Mouse (Mus musculus) forebrain, embryonic 10.5 days (tissue): ENCODE data around the gene Paics. TPM values are rescaled to one million over a fixed set of nuclear protein-coding genes. Genes with fewer than 3 reads are reported as not detected.
"Not testable (repeated sequence)": the region's sequence is repeated elsewhere in the genome, so short reads cannot be mapped to it uniquely, and the experiment has no call there.

Experiments
- DNase-seq: peaks from one replicate; pipeline ENCODE4 v3.0.0-alpha.2; 2017; ENCODE audit warnings: low spot score; ENCODE audit errors: extremely low spot score
- H3K27ac ChIP-seq: fragments of 300-500 bp; sonication (generic); 2 replicates; pipeline ENCODE4 v1.5.1; 2016; ENCODE audit warnings: mild to moderate bottlenecking
- H3K27me3 ChIP-seq: fragments of 300-500 bp; sonication (generic); 2 replicates; pipeline ENCODE4 v1.6.1; 2016; ENCODE audit warnings: mild to moderate bottlenecking; ENCODE audit not compliant: poor library complexity, severe bottlenecking
- H3K36me3 ChIP-seq: fragments of 300-500 bp; sonication (generic); replicated peaks from 2 replicates; pipeline ENCODE4 v1.6.1; 2016; ENCODE audit warnings: mild to moderate bottlenecking, moderate library complexity
- H3K4me1 ChIP-seq: fragments of 300-500 bp; sonication (generic); 2 replicates; pipeline ENCODE4 v1.6.1; 2016
- H3K4me3 ChIP-seq: fragments of 300-500 bp; sonication (generic); 2 replicates; pipeline ENCODE4 v1.5.1; 2016; ENCODE audit warnings: mild to moderate bottlenecking, moderate library complexity
- H3K9me3 ChIP-seq: fragments of 300-500 bp; sonication (generic); 2 replicates; pipeline ENCODE4 v1.6.1; 2016; ENCODE audit warnings: mild to moderate bottlenecking, moderate library complexity
- WGBS: fragments of 180-500 bp; shearing (Covaris S2); methylation state at CpG from one replicate; pipeline ENCODE4 v1.1.7; 2016; 5-methylcytosine and 5-hydroxymethylcytosine counted together
- polyA plus RNA-seq: library from polyadenylated mRNA; unstranded; fragments of >200 nt; fragmentation: Nextera tagmentation; extraction: Ambion mirVana; gene quantifications from 2 replicates; pipeline ENCODE4 v1.2.1, GENCODE M21; 2016

Paics gene
- polyA plus RNA-seq, result 543 and 561 TPM in 2 replicates

DNA sequence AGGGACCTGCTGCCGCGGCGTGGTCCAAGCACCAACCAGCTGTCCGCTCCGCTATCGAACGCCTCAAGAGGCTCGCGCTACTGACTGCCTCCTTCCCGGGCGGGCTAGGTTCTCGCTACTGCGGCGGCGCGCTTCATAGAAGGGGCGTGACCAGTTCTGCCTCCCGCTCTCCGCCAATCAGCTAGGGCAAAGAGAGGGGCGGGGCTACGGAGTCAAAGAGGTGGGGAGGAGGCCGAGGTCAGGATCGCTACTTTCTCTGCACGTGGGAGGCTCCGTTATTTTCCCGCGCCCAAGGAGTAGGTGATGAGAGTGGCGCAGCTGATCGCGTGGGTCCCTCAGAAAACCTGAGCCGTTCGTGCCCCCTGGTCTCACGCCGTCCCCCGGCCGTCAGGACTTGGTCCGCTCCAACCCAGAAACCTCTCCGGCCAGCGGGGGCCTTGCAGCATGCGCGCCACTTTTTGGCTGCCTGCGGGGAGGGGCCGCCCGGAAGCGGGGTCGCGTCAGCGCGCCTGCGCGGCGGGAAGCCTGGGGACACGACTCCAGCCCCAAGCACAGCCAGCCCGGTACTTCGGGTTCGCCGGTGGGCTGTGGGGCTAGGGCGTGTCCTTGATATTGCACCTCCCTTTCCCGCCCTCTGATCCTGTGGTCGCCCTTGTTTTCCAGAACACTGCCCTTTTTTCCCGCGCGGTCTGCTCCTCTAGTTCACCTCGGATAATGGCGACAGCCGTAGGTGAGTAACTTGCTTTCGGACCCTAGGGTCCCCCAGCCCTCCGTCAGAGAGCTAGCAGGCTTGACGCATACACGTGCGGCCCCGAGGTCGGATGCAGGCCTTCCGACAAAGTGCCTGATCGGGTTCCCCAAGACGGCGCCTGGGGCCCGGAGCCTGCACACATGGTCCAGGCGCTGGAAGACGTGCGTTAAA lies at the start of gene Paics, which contains the start of gene Ppat:
TSS of gene Paics (plus strand) at position 202 of the 922 bp plus-strand sequence.
TSS of gene Ppat (minus strand) at position 473 of the 922 bp plus-strand sequence.
- peaks cover 52% of the 10 kb centered on the region for H3K4me1 ChIP-seq
- WGBS, result under 1% methylated on average over 81 of the region's 81 CpGs
- H3K9me3 ChIP-seq, result no peaks in the 10 kb centered on the region
- no peaks in the 10 kb centered on the region for H3K27me3 ChIP-seq
- H3K27ac ChIP-seq, result peak within 1 kb of the TSS; percentile 96
- peaks cover 62% of the 10 kb centered on the region for H3K36me3 ChIP-seq
- peak within 1 kb of the TSS; percentile 80 for H3K4me3 ChIP-seq
- peak; percentile 99 for DNase-seq

GRCm38 (mm10) chr5:76902131-76902530 lies 49.0 kb upstream of the Paics start:
- no peaks in the 10 kb centered on the region for H3K27me3 ChIP-seq
- H3K9me3 ChIP-seq, result no peaks in the 10 kb centered on the region
- 86% methylated on average over 4 of the region's 4 CpGs for WGBS

GRCm38 (mm10) chr5:76904713-76905404 lies 46.2 kb upstream of the Paics start:
- WGBS, result 2% methylated on average over 19 of the region's 19 CpGs
- Histone ChIP-seq H3K36me3 (peaks cover 9% of the 10 kb centered on the region), H3K27ac (peak overlapping the region; percentile 91), H3K4me3 (peak overlapping the region; percentile 79), H3K4me1 (peaks cover 13% of the 10 kb centered on the region), H3K9me3 (no peaks in the 10 kb centered on the region), H3K27me3 (no peaks in the 10 kb centered on the region)
- DNase-seq, result no peak

More at GRCm38 (mm10) chr5:76902131-76902530, 49.0 kb upstream of the Paics start:
- peaks cover 18% of the 10 kb centered on the region for H3K36me3 ChIP-seq
- no peak for DNase-seq
- peaks cover 13% of the 10 kb centered on the region for H3K4me1 ChIP-seq
- H3K4me3 ChIP-seq, result no peak overlapping the region
- H3K27ac ChIP-seq, result no peak overlapping the region

DNA sequence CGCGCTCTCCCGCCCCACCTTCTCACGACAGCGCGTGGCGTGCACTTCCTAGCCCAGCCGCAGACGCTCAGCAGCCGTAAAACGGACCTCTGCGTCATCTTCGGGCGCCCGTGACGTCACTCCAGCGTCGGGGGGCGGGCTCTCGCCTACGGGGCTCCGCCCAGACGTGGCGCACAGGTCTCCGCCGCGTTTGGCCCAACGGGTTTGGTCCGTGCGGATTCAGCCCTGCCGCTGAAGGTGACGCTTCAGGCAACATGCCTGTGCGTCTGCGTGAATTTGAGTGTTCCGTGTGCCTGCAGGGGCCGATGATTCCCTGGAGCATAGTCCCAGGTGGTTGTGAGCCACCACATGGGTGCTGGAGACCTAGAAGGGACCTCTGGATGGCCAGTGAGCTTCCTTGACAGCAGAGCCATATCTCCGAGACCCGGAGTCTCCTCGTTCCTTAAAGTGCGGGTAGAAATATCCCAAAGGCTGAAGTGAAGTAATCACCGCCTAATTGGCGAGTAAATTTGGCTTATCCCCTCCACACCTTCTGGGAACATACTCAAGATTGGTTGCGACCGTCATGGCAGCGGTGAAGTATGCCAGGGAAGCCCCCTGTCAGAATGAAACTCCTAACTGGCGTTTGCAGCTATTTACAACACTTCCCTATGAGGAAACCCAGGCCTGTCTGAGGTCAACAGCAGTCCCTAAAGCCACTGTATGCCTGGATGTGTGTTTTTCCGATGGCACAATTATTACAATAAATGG lies 45.5 kb upstream of the Paics start, which contains the start of gene Aasdh:
TSS of gene Aasdh (minus strand) at position 110 of the 750 bp plus-strand sequence.
- H3K27me3 ChIP-seq, result no peaks in the 10 kb centered on the region
- peaks cover 16% of the 10 kb centered on the region for H3K36me3 ChIP-seq
- under 1% methylated on average over 47 of the region's 47 CpGs for WGBS
- DNase-seq, result peak; percentile 99
- H3K27ac ChIP-seq, result peak within 1 kb of the TSS; percentile 91
- peak within 1 kb of the TSS; percentile 79 for H3K4me3 ChIP-seq
- H3K9me3 ChIP-seq, result no peaks in the 10 kb centered on the region
- peaks cover 13% of the 10 kb centered on the region for H3K4me1 ChIP-seq

DNA sequence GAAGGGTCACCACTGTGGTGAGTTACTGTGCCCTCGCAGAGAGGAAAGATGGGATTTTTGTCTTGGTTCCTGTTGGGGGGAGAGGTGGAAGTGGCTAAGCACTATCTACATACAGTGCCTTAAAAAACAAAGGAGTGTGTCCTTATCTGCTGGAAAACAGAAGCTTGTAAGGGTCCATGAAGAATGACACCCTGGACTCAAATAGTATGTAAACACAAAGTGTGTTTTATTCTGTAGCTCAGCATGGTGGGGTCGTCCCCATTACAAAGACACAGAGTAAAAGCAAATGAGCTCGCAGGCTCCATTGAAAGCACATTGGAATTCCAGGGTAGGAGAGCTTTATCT lies 45.0 kb upstream of the Paics start:
- Histone ChIP-seq H3K27me3 (no peaks in the 10 kb centered on the region), H3K36me3 (peaks cover 16% of the 10 kb centered on the region), H3K9me3 (no peaks in the 10 kb centered on the region), H3K4me1 (peaks cover 13% of the 10 kb centered on the region), H3K27ac (peak overlapping the region; percentile 91), H3K4me3 (peak overlapping the region; percentile 79)
- no peak for DNase-seq
- WGBS, result 42% methylated on average over 3 of the region's 3 CpGs

DNA sequence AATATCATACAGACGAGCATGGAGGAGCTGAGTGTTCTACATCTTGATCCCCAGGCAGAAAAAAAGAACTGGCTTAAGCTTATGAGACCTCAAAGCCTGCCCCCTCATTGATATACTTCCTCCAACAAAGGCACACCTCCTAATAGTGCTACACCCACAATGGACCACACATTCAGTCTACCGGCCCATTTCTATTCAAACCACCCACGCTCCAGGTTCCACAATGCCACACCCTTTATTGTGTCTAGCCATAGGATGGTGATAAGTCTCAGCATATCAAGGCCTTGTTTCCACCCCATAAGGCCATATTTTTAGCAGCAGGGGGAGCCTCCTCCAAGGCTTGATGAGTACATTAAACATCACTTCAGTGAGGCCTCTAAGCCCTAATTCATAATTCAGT lies 40.3 kb upstream of the Paics start:
- no peak for DNase-seq
- no peak overlapping the region for H3K27ac ChIP-seq
- H3K36me3 ChIP-seq, result peaks cover 54% of the 10 kb centered on the region
- 88% methylated on average over 3 of the region's 3 CpGs for WGBS
- peaks cover 6% of the 10 kb centered on the region for H3K4me1 ChIP-seq
- no peaks in the 10 kb centered on the region for H3K27me3 ChIP-seq
- no peaks in the 10 kb centered on the region for H3K9me3 ChIP-seq
- H3K4me3 ChIP-seq, result no peak overlapping the region

DNA sequence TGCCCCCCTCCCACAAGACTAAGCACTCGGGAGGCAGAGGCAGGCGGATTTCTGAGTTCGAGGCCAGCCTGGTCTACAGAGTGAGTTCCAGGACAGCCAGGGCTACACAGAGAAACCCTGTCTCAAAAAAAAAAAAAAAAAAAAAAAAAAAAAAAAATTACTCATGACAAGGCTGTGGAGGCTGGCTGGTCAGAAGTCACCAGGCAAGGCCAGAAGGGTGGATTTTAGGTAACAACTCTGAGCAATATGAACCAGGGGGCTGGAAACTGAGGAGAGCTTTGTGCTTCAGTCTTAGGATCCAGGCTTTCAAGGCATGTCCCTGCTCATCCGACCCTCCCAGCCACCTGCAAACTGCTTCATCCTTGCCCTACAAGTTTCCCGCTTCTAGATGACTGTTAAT lies 38.6 kb upstream of the Paics start:
- not testable (repeated sequence) for H3K27ac ChIP-seq, H3K4me1 ChIP-seq, H3K9me3 ChIP-seq, H3K4me3 ChIP-seq, H3K27me3 ChIP-seq, DNase-seq
- WGBS, result 89% methylated on average over 5 of the region's 5 CpGs
- H3K36me3 ChIP-seq, result peaks cover 70% of the 10 kb centered on the region

GRCm38 (mm10) chr5:76922833-76923232 lies 28.3 kb upstream of the Paics start:
- Histone ChIP-seq H3K36me3 (peaks cover 100% of the 10 kb centered on the region), H3K4me1 (no peaks in the 10 kb centered on the region), H3K4me3 (no peak overlapping the region), H3K27ac (no peak overlapping the region), H3K9me3 (peaks cover 19% of the 10 kb centered on the region), H3K27me3 (no peaks in the 10 kb centered on the region)
- DNase-seq, result no peak
- 91% methylated on average over 4 of the region's 4 CpGs for WGBS

GRCm38 (mm10) chr5:76923428-76923827 lies 27.7 kb upstream of the Paics start:
- 95% methylated on average over 13 of the region's 13 CpGs for WGBS
- no peak overlapping the region for H3K27ac ChIP-seq
- H3K4me3 ChIP-seq, result no peak overlapping the region
- peaks cover 100% of the 10 kb centered on the region for H3K36me3 ChIP-seq
- H3K4me1 ChIP-seq, result 0 out of 2 replicates have a peak, but pooled peaks cover under 1% of the 10 kb centered on the region
- H3K9me3 ChIP-seq, result peaks cover 25% of the 10 kb centered on the region
- H3K27me3 ChIP-seq, result no peaks in the 10 kb centered on the region
- no peak for DNase-seq

- Histone ChIP-seq H3K9me3 (peaks cover 30% of the 10 kb centered on the region), H3K4me1 (0 out of 2 replicates have a peak, but pooled peaks cover 2% of the 10 kb centered on the region), H3K36me3 (peaks cover 99% of the 10 kb centered on the region), H3K27me3 (no peaks in the 10 kb centered on the region), H3K27ac (no peak overlapping the region), H3K4me3 (no peak overlapping the region)
- no peak for DNase-seq
- WGBS, result 76% methylated on average over 1 of the region's 1 CpGs
Measured at GRCm38 (mm10) chr5:76924296-76924695, 26.8 kb upstream of the Paics start.

DNA sequence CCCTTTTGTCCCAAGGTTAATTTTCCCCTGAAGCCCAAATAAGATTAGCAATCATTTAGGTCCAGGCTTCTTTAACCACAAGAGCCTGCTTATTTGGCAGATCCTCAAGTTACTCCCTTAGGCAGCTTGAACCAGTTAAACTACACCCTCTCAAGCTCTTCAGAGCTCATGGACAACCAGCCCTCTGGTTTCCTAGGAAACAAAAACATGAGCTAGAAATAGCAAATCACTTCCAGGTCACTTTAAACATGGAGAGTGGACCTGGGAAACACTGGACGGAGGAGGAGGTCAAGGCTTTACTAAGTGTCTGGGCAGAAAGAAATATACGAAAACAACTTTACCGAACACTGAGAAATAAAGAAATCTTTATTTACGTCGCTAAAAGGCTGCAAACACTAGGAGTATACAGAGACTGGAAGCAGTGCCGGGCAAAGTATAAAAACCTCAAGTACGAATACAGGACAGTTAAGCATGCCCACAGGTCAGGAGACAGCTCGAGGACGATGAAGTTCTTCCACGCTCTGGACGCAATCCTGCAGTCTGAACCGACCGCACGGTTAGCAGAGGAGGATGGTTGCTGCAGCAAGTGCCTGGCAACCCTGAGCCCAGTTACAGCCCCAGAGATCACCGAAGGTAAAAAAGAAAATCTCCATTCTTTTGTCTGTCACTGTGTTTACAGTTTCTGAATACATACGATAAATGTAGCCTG lies 22.8 kb upstream of the Paics start:
- peaks cover 69% of the 10 kb centered on the region for H3K36me3 ChIP-seq
- DNase-seq, result no peak
- WGBS, result 83% methylated on average over 16 of the region's 16 CpGs
- 0 out of 2 replicates have a peak, but pooled peaks cover 2% of the 10 kb centered on the region for H3K4me1 ChIP-seq
- no peak overlapping the region for H3K4me3 ChIP-seq
- H3K27ac ChIP-seq, result no peak overlapping the region; the same call in 1 of the 2 replicates
- peaks cover 38% of the 10 kb centered on the region for H3K9me3 ChIP-seq
- H3K27me3 ChIP-seq, result no peaks in the 10 kb centered on the region
